Comparison of ENCODE assay signal across 9 mouse cellular contexts in genomic region chr2:118659493-118659892, GRCm38 (mm10). TPM values are rescaled to one million over a fixed set of nuclear protein-coding genes. Genes with fewer than 3 reads are reported as not detected.
DNase-seq lines count a peak whose midpoint lies in the region; ATAC-seq and TF ChIP-seq lines count a peak whose summit lies in the region.
"Had no signal": no experiment of that assay in that cellular context is flagged by ENCODE, and none has a peak within 500 bp of the region (broad histone marks: within the 10 kb centered on the region; RNA-seq: fewer than 3 reads in every experiment).

No protein-coding gene starts in this region.

- ATAC-seq in forebrain, embryonic 16.5 days: no peak
- ATAC-seq in liver, embryonic 15.5 days (ENCODE audit: insufficient read depth): peak; percentile 10; the same call in 1 of the 2 replicates

- no peak overlapping the region; the same call in 1 of the 2 replicates for H3K4me3 ChIP-seq in heart, adult 2 months
- peak overlapping the region; percentile 14; the same call in 1 of the 2 replicates for H3K4me3 ChIP-seq in E14TG2a.4 (replicated peaks; ENCODE audit: low read length)
- no peak overlapping the region; the same call in 1 of the 2 replicates for H3K4me3 ChIP-seq in forebrain, embryonic 16.5 days (replicated peaks; ENCODE audit: low read length)
- peak overlapping the region; percentile 62 for H3K4me3 ChIP-seq in liver, embryonic 15.5 days (replicated peaks)

- WGBS in heart, adult 2 months: 61% methylated on average over 12 of the region's 12 CpGs
- WGBS in forebrain, embryonic 16.5 days: 85% methylated on average over 12 of the region's 12 CpGs
- 38% methylated on average over 12 of the region's 12 CpGs for WGBS in liver, embryonic 15.5 days (ENCODE audit: insufficient replicate concordance)

- no peaks in the 10 kb centered on the region for H3K79me2 ChIP-seq in heart, adult 2 months (replicated peaks; ENCODE audit: control insufficient read depth, insufficient read depth, low read length)

- TF ChIP-seq CTCF in heart, adult 2 months (IDR thresholded peaks at IDR 0.05): no peak
- TF ChIP-seq CTCF in E14TG2a.4 (conservative IDR thresholded peaks at IDR 0.05; ENCODE audit: low read length): no peak

- intact Hi-C loops in heart, adult 2 months (cut with DNase I): loop anchor here (5.0 kb wide), 1 partner anchor 33 kb away; no protein-coding TSS in a partner anchor

- TF ChIP-seq EP300 in heart, adult 2 months (IDR thresholded peaks at IDR 0.05; ENCODE audit: insufficient read depth, low read depth, low read length): no peak

- H3K9me3 ChIP-seq in E14TG2a.4 (ENCODE audit: low read length): no peaks in the 10 kb centered on the region
- H3K9me3 ChIP-seq in forebrain, embryonic 16.5 days (ENCODE audit: control insufficient read depth, low read length): no peaks in the 10 kb centered on the region
- no peaks in the 10 kb centered on the region for H3K9me3 ChIP-seq in liver, embryonic 15.5 days (replicated peaks)

- peak overlapping the region; percentile 66 for H3K4me2 ChIP-seq in forebrain, embryonic 16.5 days (ENCODE audit: low read length)
- H3K4me2 ChIP-seq in liver, embryonic 15.5 days: peak overlapping the region; percentile 80

- DNase-seq in heart, adult 2 months: no peak
- DNase-seq in heart, postnatal 4 days: no peak
- DNase-seq in testis, postnatal 10 days (ENCODE audit: low spot score): no peak
- DNase-seq in adrenal gland, postnatal 25 days: no peak
- DNase-seq in lung, postnatal 25 days (ENCODE audit: low spot score): no peak

- no peaks in the 10 kb centered on the region; the same call in 1 of the 2 replicates for H3K27me3 ChIP-seq in heart, adult 2 months (ENCODE audit: control insufficient read depth, insufficient read depth, low read length)
- peaks cover 13% of the 10 kb centered on the region for H3K27me3 ChIP-seq in E14TG2a.4 (ENCODE audit: insufficient read depth, low read length)
- no peaks in the 10 kb centered on the region for H3K27me3 ChIP-seq in forebrain, embryonic 16.5 days (replicated peaks; ENCODE audit: control insufficient read depth, insufficient read depth, low read length)
- H3K27me3 ChIP-seq in liver, embryonic 15.5 days: peaks cover 18% of the 10 kb centered on the region

- H3K36me3 ChIP-seq in heart, adult 2 months (ENCODE audit: control insufficient read depth, insufficient read depth, low read length): no peaks in the 10 kb centered on the region
- H3K36me3 ChIP-seq in E14TG2a.4 (ENCODE audit: insufficient read depth, low read length): no peaks in the 10 kb centered on the region
- no peaks in the 10 kb centered on the region for H3K36me3 ChIP-seq in forebrain, embryonic 16.5 days (ENCODE audit: control insufficient read depth, insufficient read depth)
- no peaks in the 10 kb centered on the region for H3K36me3 ChIP-seq in liver, embryonic 15.5 days (replicated peaks)

- H3K27ac ChIP-seq in heart, adult 2 months: peak overlapping the region; percentile 6; the same call in 1 of the 2 replicates
- H3K27ac ChIP-seq in forebrain, embryonic 16.5 days (ENCODE audit: low read length): no peak overlapping the region
- peak overlapping the region; percentile 99 for H3K27ac ChIP-seq in liver, embryonic 15.5 days (replicated peaks)
- H3K27ac ChIP-seq: macrophage had no signal

- H3K4me1 ChIP-seq in heart, adult 2 months (ENCODE audit: control insufficient read depth, insufficient read depth, low read length): peaks cover 8% of the 10 kb centered on the region
- H3K4me1 ChIP-seq in E14TG2a.4 (replicated peaks; ENCODE audit: low read depth, low read length): peaks cover 77% of the 10 kb centered on the region
- peaks cover 34% of the 10 kb centered on the region for H3K4me1 ChIP-seq in forebrain, embryonic 16.5 days (replicated peaks; ENCODE audit: control insufficient read depth, insufficient read depth, low read length)
- peaks cover 86% of the 10 kb centered on the region for H3K4me1 ChIP-seq in liver, embryonic 15.5 days (replicated peaks)

- no peak overlapping the region for H3K9ac ChIP-seq in heart, adult 2 months (ENCODE audit: low read depth, low read length)
- H3K9ac ChIP-seq in forebrain, embryonic 16.5 days (replicated peaks; ENCODE audit: low read depth, low read length): peak overlapping the region; percentile 65
- peak overlapping the region; percentile 57 for H3K9ac ChIP-seq in liver, embryonic 15.5 days

- TF ChIP-seq POLR2A in heart, adult 2 months (IDR thresholded peaks at IDR 0.05; ENCODE audit: insufficient read depth, low read depth, low read length): no peak

RNA-seq across cellular contexts. Expression of gene Pak6, which starts 3.6 kb away (rescaled TPM):
- 1 to 10 TPM; 6.1 to 8.1 TPM for total RNA-seq in heart, adult 2 months (2021)
- 11.1 and 12.7 TPM in 2 replicates for polyA plus RNA-seq in heart, adult 2 months (2012; rRNA removed)
- 10 to 100 TPM; 14.0 to 14.2 TPM for total RNA-seq in heart, postnatal 4 days (2021)
- polyA plus RNA-seq in forebrain, embryonic 16.5 days (2015; fragmentation: Nextera tagmentation; extraction: Ambion mirVana): 26.0 and 36.4 TPM in 2 replicates
- 0.30 and 0.45 TPM in 2 replicates for polyA plus RNA-seq in liver, embryonic 15.5 days (2015; fragmentation: Nextera tagmentation; extraction: Ambion mirVana)
- 22.6 and 23.1 TPM in 2 replicates for total RNA-seq in adrenal gland, postnatal 25 days (2021)
- polyA plus RNA-seq: macrophage had no signal

RNA-seq across cellular contexts. Expression of gene Ankrd63, which starts 44.3 kb away (rescaled TPM):
- 1 to 10 TPM; 1.3 to 2.5 TPM for total RNA-seq in heart, adult 2 months (2021)
- polyA plus RNA-seq in heart, adult 2 months (2012; rRNA removed): 1.1 and 3.5 TPM in 2 replicates
- 1 to 10 TPM; 1.3 to 1.4 TPM for total RNA-seq in heart, postnatal 4 days (2021)
- 0.43 and 0.46 TPM in 2 replicates for polyA plus RNA-seq in forebrain, embryonic 16.5 days (2015; fragmentation: Nextera tagmentation; extraction: Ambion mirVana)
- polyA plus RNA-seq in liver, embryonic 15.5 days (2015; fragmentation: Nextera tagmentation; extraction: Ambion mirVana): 0.07 and 0.08 TPM in 2 replicates
- total RNA-seq in adrenal gland, postnatal 25 days (2021): 0.27 and 0.67 TPM in 2 replicates
- polyA plus RNA-seq: macrophage had no signal

Comparison
In these comparisons a context has a peak if more than half of its experiments do, and no peak if none do; other contexts are left out.
1. H3K4me3 ChIP-seq: peak in E14TG2a.4 (single experiment) and liver, embryonic 15.5 days (single experiment); none in heart, adult 2 months (single experiment) and forebrain, embryonic 16.5 days (single experiment).